Mouse (Mus musculus) spleen, postnatal 4 days (tissue): ENCODE results near the gene Hip1.
"Not testable (repeated sequence)": the region's sequence is repeated elsewhere in the genome, so short reads cannot be mapped to it uniquely, and the experiment has no call there.

ENCODE experiments used
- DNase-seq, 2 experiments: peaks; one replicate each; pipeline ENCODE4 v3.0.0; 2022; ENCODE audit warnings: low spot score in 2 of 2

The Hip1 gene

DNA sequence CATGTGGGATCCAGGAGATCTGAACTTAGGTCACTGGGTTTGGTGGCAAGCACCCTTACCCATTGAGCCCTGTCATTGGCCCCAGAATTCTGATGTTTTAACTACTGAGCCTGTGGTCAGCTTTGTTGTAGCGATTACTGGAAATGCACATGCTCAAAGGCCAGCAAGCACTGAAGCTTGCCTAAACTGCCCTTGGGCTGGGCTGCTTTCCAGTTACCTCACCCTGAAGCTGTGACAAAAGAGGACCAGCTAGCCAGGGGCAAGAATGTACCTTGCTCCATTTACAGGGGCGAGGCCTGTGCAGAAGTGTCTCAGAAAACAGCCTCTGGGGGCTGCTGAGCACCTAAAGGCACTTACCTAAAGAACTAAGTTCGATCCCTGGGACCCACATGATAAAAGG lies 51.8 kb downstream of the Hip1 start:
- DNase-seq = no peak

DNA sequence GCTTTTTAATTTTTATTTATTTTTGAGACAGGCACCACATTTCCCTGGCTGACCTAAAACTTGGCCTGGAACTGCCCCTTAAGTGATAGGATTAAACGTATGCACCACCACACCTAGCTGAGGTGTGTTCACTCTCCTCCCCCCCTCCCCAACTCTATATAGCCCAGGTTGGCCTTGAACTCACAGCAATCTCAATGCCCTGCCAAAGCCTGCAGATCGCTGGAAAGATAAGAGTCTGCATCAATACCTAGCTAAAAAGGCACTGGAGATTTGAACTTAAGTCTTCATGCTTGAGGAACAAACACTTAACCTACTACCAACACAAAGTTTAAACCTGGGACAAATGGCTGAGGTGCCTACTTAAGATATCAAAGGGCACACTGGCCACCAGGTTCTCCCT lies 52.8 kb downstream of the Hip1 start:
- no peak for DNase-seq

DNA sequence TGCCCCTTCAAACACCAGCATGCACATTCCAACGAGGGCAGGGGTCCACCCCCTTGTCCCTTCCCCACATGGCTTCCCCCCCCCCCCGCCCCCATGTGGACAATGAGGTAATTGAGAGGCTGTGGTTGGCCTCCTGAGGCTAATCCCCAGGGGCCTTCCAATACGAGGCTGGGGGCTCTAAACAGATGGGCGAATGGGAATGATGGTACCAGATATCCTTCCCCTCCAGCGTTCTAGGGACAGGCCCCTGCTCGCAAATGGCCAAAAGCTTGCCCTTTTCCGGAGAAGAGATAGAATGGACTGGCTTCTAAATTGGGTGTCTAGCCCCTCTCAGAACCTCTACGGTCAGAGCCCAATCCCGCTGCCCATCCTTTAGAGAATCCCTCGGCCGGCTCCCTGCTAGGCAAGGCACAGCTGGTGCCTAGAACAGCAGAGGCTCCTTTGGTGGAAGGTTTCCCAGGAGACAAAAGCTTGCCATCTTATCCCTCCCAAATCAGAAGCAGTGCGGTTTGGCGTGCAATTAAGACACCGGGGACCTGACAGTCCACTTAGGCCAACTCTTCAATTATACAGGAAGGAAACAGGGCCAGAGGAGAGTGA lies 55.1 kb downstream of the Hip1 start:
- DNase-seq = no peak

DNA sequence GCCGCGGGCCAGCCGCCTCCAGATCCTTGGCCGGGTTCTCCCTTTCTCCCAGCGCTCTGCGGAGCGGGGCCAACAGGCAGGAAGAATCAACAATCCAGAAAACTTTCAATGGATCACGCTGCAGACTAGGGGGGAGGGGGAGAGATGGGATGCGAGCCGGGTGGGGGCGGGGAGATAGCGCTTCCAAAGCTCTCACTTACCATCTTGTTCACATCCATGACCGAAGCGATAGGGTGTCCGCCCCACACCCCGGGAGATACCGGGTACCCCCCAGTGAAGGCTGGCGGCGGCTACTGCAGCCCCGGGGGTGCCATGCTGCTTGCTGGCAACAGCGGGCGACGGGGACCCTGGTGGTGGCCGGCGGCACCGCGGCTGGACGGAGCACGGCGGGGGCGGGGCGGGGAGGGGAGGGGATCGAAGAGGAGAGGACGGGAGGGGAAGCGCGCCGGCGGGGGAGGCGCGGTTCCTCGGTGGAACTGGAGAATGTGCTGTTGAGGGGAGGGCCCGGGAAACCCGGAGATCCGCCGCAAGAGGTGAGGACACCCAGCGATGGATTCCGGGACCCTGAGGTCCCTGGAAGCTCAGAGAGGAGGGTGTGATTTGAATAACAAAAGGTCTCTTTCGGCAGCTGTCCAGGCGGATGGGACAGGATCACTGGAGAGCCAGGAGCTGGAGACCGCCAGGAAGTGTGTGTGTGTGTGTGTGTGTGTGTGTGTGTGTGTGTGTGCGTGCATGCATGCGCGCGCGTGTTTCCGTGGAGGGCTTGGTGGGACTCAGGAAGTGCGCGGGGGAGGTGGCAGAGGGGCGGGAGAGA lies 55.8 kb downstream of the Hip1 start:
- DNase-seq = peak; percentile 67 to 86

DNA sequence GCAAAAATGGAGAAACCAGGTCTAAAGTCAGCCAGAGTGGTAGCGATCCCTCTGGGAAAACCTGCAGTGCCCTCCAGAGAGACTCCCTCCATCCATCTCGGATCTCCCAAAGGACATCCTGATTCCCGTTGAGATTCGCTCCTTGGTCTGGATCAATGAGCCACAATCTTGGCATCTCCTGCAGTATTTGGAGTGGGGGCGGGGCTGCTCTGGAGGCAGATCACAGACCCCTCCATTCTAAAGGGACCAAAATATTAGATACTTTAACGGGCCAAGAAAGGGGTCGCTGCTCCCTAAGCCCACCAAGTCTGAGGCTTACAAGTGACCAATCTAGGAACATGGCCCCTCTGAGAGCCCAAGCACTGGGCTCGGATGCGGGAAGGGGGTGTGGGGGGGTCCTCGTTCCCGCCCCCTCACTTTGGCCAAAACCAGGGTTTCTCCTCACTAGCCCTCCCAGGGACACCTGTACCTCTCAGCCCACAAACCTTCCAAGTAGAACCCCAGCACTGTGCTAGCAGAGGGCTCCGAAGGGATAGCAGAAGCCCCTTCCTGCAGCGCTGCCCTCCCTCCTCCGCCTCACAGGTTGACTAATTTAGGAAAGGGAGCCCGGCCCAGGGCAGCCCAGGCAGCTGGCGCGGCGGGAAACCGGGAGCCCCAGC lies 56.6 kb downstream of the Hip1 start:
- peak in 1 of 2 experiments; percentile 64 for DNase-seq

DNA sequence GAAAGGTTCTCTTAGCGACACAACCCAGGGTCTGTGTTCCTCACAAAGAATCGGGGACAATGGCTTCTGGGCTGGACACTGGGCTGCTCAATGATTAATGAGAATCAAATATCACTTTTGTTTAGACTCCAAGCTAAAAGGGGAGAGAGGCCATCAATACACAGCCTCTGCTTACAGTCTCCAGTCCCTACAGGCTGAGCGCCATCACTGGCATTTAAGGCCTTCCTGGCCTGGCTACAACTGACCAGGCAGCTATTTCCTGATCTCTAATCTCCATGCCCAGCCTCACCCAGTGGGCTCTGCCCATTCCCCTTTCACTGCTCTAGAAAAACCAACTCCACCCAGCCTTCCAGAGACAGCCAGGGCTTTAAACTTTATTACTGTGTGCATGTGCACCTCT lies 59.6 kb downstream of the Hip1 start:
- DNase-seq = no peak

DNA sequence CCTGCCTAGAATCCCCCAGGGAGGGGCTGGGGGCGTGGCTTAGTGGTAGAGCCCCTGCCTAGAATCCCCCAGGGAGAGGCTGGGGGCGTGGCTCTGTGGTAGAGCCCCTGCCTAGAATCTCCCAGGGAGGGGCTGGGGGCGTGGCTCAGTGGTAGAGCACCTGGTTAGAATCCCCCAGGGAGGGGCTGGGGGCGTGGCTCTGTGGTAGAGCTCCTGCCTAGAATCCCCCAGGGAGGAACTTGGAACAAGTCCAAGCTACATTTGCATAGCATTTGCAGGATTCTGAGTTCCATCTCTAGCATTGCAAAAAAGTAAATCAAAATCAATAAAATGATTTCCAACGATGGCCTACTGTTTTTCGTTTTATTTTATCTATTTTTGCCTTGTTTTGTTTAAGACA lies 61.1 kb downstream of the Hip1 start:
- not testable (repeated sequence) for DNase-seq

DNA sequence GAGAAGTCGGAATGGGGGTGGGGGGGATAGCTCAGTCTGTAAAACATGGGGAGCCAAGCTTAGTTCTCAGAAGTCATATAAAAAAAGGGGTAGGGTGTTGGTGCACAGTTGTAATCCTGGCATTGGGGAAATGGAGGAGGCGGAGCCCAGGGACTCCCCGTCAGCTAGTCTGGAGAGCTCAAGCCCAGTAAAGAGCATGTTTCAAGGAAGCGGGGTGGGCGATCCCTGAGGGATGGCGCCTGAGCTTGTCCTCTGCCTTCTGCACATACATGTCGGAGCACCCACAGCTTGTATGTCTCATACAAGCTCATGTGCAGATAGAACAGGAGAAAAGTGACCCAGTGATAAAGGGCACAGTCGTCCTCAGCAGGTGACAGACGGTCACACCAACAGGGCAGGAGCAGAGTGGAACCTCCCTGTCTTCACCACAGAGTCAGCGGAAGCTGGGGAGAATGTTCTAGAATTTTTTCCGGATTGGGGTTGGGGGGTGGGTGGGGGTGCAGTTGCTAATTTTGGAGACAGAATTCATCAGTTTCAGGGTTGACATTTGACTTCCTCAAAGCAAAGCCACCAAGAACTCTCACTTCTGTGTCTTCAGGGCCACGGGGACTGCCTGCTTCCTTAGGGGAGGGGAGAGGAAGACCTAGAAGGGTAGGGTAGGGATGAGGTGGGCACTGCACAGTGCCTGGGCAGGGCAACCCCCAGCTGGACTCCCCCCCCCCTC lies 65.9 kb downstream of the Hip1 start:
- no peak for DNase-seq

DNA sequence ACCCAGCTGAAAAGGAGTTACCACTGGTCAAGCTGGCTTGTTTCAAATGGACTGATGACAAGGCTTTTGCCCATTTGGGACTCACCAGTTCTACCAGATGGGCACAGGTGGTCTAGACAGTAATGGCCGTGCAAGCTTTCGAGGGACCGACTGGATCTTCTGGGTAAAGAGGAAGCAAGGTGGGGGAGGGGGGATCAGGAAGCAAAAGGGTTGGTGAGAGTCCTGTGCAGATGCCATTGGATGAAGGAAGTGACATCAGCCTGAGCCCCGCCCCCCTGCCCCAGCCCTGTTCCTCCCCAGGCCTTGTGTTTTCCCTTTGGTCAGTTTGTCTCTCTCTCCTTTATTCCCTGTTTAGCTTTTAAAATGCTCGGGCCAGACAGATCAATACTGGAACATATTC lies 68.7 kb downstream of the Hip1 start:
- no peak for DNase-seq

DNA sequence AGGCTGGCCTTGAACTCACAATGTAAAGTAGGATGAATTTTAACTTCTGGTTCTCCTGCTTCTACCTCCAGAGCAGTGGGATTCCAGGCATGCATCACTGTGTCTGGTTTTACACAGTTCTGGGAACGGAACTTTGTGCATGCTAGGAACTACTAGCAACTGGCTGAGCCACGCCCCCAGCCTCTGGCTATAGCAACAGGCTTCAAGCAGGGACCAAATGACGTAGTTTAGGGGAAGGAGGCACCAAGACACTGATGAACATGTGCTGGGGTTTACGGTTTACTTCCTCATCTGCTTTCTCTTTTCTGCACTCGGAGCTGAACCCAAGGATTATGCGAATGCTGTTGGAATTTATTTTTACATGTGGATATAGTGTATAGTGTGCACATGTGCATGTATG lies 72.5 kb downstream of the Hip1 start:
- DNase-seq = no peak

DNA sequence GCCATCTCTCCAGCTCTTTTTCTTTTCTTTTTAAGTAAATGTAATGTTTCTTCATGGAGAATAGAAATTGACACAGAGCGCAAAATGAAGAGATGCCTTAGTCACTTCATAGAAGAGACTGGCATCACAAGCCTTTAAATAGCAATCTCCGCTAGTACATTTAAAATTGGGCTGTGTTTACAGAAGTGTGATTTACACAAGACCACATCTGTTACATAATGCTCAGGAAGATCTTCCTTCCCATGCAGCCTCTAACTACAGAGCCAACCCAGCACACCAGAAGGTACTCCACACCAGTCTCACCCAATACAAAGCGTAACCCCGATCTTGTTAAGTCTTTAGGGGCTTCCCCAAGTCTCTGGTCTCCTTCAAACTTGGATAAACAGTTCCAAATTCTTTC lies 73.2 kb downstream of the Hip1 start:
- no peak for DNase-seq

DNA sequence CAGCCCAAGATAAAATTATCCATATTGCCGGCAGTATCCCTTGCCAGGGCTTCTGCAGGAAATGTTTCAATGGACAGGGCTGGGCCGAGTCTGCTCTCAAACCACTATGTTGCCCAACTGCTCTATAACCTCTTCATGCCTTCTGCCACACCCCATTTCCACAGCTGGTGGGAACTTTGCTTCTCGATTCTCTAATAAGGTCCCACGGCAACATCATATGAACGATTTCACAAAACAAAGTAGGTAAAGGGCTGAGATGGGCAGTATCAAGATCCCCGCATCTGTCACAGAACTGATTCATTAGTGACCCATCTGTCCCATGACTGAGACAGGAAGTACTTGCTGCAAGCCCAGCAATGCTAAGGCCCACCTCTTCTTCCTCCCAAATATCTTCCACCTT lies 76.6 kb downstream of the Hip1 start:
- no peak for DNase-seq

DNA sequence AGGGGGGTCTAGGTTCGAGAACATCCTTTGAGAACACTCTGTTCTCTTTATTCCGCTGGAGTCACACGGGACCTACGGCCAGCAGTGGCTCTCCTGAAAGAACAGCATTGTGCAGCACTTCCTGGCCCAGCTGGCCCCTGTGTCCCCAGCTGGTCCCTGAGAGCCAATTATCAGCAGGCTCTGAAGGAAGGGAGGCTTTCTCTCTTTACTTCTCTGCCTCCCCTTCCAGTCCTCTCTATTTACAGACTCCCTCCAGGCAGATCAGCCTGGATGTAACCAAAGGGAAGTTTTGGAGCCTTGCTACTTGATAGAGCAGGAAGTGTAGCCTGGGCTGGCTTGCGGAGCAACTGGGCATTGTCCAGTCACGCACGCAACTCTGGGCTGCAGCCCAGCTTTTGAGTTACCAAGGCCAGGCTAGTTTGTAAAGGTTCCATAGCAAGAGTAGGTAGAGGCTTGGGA lies 79.1 kb downstream of the Hip1 start:
- no peak for DNase-seq

DNA sequence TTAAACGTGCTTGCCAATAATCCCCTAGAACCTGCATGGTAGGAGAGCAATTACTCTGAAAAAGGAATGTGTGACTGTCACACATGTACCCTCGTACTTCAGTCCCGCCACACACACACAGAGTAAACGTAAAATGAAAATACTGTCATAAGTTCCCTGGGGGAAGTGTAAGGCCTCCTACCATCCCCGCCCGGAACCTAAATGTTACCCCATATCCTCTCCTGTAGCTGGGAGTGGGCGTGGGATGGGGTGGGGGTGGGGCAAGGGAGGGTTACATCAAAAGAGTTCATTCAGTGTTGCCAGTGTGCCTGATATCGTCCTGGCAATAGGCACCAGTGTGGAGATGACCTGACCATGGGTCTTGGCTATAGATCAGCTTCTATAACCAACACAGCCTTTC lies 81.5 kb downstream of the Hip1 start:
- DNase-seq = no peak

DNA sequence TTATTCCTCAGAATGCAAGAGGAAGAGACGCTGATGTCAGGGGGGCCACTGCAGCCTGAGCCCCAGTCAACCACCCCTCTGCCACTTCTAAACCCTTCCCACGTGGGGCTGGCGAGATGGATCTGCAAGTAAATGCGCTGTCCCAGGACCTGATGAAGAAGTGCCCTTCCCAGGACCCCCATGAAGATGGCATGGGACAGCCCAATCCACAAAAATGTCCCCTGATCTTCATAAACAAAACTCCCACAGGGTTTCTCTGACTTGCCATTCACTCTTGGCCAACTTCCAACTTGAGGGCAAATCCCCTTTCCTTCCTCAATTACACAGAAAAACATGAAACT lies 84.1 kb downstream of the Hip1 start:
- no peak for DNase-seq

DNA sequence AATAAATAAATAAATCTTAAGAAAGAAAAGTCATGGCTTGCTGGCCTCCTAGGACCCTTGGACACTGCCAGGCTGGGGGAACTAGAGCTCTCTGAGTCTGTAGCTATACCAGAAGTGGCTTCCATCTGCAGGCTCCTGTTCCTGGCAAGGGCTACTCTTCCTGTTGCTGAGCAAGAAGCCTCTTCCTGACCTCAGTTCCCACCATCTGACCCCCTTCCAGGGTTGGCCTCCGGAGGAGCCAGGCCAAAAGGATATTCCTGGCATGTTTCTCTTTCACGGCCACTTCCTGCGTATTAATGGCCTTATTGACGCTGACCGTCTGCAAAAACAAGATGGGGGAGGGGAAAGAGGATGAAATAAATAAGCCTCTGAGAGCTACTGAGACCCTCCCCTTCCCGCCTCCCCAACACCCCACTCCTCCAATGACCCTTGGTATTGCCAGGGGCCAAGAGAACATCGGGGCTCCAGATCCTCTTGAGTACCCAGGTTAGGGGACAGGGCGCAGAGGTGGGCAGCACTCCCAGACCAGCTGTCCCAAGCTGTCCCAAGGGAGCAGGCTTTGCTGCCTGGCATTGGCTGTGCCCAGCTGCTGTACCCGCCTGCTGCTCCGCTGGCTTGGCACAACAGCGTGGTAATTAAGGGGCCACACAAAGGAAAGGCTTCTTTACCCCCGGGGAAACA lies 84.6 kb downstream of the Hip1 start:
- peak in 1 of 2 experiments; percentile 25 for DNase-seq

DNA sequence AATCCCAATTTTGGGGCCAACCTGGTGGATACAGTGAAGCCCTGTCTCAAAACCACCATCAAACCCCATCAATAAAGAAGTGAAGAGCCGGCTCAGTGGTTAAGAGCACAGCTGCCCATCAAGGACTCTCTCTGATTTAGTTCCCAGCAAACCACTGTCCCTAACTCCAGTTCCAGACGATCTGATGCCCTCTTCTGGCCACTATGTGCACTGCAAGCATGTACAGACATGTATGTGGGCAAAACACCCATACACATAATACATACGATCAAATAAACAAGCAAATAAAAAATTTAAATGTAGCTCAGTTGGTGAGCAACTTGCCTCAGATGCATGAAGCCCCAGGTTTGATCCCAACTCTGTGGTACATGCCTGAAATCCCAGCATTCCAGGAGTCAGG lies 85.4 kb downstream of the Hip1 start:
- peak; percentile 33 to 71 for DNase-seq

DNA sequence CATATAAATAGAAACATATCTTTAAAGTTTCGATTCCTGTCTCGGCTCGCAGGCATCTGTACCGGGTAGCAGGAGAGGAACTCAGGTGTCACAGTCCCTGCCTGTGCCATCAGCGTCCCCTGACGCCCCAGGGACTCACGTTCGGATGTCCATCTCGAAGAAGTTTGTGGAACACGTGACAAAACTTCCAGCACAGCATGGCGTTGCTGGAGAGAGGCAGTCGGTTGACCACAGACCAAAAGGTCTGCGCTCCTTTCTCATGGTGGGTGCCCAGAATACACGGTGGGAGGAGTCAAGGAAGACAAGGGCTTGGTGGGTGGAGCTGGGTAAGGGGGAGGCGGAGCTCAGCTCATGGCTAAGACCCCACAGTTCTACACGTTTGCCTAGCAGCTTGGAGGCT lies 87.0 kb downstream of the Hip1 start:
- DNase-seq = no peak

DNA sequence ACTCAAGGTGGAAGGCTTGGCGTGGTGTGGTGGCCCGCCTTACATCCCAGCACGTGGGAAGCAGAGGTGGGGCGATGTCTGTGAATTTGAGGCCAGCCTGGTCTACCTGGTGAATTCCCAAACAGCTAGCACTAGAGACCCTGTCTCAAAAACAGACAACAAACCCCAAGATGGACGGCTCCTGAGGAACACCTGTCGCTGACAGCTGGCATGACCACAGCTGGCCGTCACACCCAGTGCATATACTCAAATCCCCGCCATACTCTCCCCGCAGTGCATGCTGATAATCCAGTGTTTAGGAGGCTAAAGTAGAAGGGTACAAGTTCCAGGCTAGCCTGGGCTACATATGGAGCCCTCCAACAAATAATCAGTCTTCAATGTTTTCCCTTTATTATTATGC lies 88.4 kb downstream of the Hip1 start:
- no peak for DNase-seq

DNA sequence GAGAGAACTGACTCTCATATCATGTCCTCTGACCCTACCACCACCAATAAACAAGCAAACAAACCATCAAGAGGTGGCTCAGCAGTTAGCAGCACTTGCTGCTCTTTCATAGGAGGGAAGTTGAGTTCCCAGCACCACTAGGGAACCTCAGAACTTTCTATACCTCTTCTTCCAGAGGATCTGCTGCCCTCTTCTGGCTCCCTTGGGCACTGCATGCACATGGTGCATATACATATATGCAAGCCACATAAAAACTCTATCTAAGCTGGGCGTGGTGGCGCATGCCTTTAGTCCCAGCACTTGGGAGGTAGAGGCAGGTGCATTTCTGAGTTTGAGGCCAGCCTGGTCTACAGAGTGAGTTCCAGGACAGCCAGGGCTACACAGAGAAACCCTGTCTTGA lies 90.7 kb downstream of the Hip1 start:
- no peak for DNase-seq

DNA sequence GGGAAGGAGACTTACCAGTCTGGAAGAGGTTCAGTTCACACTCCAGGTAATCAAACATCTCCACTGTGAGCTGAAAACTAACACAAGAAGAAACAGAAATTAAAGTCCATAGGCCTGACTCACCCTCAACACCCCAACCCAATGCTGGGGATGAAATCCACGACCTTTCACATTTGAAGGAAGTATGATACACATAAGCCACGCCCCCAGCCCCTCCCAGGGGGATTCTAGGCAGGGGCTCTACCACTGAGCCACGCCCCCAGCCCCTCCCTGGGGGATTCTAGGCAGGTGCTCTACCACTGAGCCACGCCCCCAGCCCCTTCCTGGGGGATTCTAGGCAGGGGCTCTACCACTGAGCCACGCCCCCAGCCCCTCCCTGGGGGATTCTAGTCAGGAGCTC lies 93.4 kb downstream of the Hip1 start:
- DNase-seq = not testable (repeated sequence)

DNA sequence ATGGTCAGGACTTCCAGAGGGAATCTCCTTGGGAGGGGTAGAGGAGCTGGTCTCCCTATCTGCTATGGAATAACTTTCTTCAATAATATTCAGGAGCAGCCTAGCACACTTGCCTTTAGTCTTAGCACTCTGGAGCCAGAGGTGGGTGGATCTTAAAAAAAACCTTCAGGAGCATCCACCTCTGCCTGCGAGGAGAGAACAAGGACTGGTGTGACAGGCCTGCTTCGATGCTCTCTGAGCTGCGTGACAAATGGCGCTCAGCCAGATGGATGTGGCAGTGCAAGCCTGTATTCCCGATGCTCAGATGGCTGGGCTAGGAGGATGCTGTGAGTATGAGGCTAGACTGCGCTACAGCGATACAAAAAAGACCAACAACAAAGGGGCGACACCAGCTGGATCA lies 93.8 kb downstream of the Hip1 start:
- no peak for DNase-seq
